Mouse (Mus musculus): Measurements from ENCODE around the gene Chst1.

Chst1 gene

GRCm38 (mm10) chr2:92609704-92610379, 10.3 kb downstream of the Chst1 start:
- DNase-seq (ENCODE audit: low spot score), result no peak

GRCm38 (mm10) chr2:92613645-92614044, 14.1 kb downstream of the Chst1 start:
- no peak for DNase-seq (ENCODE audit: low spot score)

- no peak for DNase-seq (ENCODE audit: low spot score)
Observed at GRCm38 (mm10) chr2:92614106-92614505, 14.6 kb downstream of the Chst1 start.

- no peak for DNase-seq (ENCODE audit: low spot score)
Observed at GRCm38 (mm10) chr2:92617077-92617756, 17.7 kb downstream of the Chst1 start.

GRCm38 (mm10) chr2:92618016-92618415, 18.5 kb downstream of the Chst1 start:
- DNase-seq (ENCODE audit: low spot score), result no peak

GRCm38 (mm10) chr2:92627633-92628032, 28.1 kb downstream of the Chst1 start:
- no peak for DNase-seq (ENCODE audit: low spot score)

GRCm38 (mm10) chr2:92630799-92631198, 31.3 kb downstream of the Chst1 start:
- DNase-seq (ENCODE audit: low spot score), result no peak

GRCm38 (mm10) chr2:92632027-92632426, 32.5 kb downstream of the Chst1 start:
- DNase-seq (ENCODE audit: low spot score), result no peak

- DNase-seq (ENCODE audit: low spot score), result no peak
Observed at GRCm38 (mm10) chr2:92640555-92640954, 41.0 kb downstream of the Chst1 start.

GRCm38 (mm10) chr2:92645282-92646037, 46.0 kb downstream of the Chst1 start:
- DNase-seq (ENCODE audit: low spot score), result no peak

GRCm38 (mm10) chr2:92649154-92649801, 49.8 kb downstream of the Chst1 start:
- no peak for DNase-seq (ENCODE audit: low spot score)

- DNase-seq (ENCODE audit: low spot score), result no peak
Observed at GRCm38 (mm10) chr2:92650428-92650827, 50.9 kb downstream of the Chst1 start.

- no peak for DNase-seq (ENCODE audit: low spot score)
Observed at GRCm38 (mm10) chr2:92651294-92651816, 51.8 kb downstream of the Chst1 start.

GRCm38 (mm10) chr2:92657189-92657588, 57.7 kb downstream of the Chst1 start:
- DNase-seq (ENCODE audit: low spot score), result no peak

GRCm38 (mm10) chr2:92658293-92659150, 59.0 kb downstream of the Chst1 start:
- DNase-seq (ENCODE audit: low spot score), result no peak

GRCm38 (mm10) chr2:92659491-92660035, 60.1 kb downstream of the Chst1 start:
- no peak for DNase-seq (ENCODE audit: low spot score)

- DNase-seq (ENCODE audit: low spot score), result no peak
Observed at GRCm38 (mm10) chr2:92662534-92663068, 63.1 kb downstream of the Chst1 start.
